Mouse (Mus musculus) midbrain, embryonic 15.5 days (tissue): Measurements from ENCODE around the gene Hmx2. TPM values are rescaled to one million over a fixed set of nuclear protein-coding genes. Genes with fewer than 3 reads are reported as not detected.
A peak's percentile ranks its signal among the peaks of the same experiment; 100 is the strongest.

Experiments used
- ATAC-seq: fragments of 200-750 bp; cut with Nextera tagmentation; replicated peaks from 2 replicates; pipeline ENCODE4 v1.8.0; 2017; ENCODE audit warnings: moderate TSS enrichment
- H3K27ac ChIP-seq: fragments of 300-500 bp; sonication (generic); 2 replicates; pipeline ENCODE4 v1.5.1; 2015; ENCODE audit warnings: mild to moderate bottlenecking, inconsistent platforms
- H3K27me3 ChIP-seq: fragments of 300-500 bp; sonication (generic); replicated peaks from 2 replicates; pipeline ENCODE4 v1.6.1; 2015; ENCODE audit warnings: inconsistent platforms
- H3K36me3 ChIP-seq: fragments of 300-500 bp; sonication (generic); replicated peaks from 2 replicates; pipeline ENCODE4 v1.6.1; 2015; ENCODE audit warnings: inconsistent platforms
- H3K4me1 ChIP-seq: fragments of 300-500 bp; sonication (generic); 2 replicates; pipeline ENCODE4 v1.6.1; 2015; ENCODE audit warnings: inconsistent platforms
- H3K4me2 ChIP-seq: fragments of 300-500 bp; sonication (generic); 2 replicates; pipeline ENCODE4 v1.6.1; 2015; ENCODE audit warnings: inconsistent platforms, mild to moderate bottlenecking, moderate library complexity
- H3K4me3 ChIP-seq: fragments of 300-500 bp; sonication (generic); 2 replicates; pipeline ENCODE4 v1.5.1; 2015; ENCODE audit warnings: mild to moderate bottlenecking, inconsistent platforms
- H3K9ac ChIP-seq: fragments of 300-500 bp; sonication (generic); 2 replicates; pipeline ENCODE4 v1.6.1; 2015; ENCODE audit warnings: mild to moderate bottlenecking, inconsistent platforms
- H3K9me3 ChIP-seq: fragments of 300-500 bp; sonication (generic); 2 replicates; pipeline ENCODE4 v1.6.1; 2016; ENCODE audit warnings: inconsistent platforms
- WGBS: fragments of 180-500 bp; shearing (Covaris S2); methylation state at CpG from one replicate; pipeline ENCODE4 v1.1.7; 2015; ENCODE audit warnings: mixed read lengths; 5-methylcytosine and 5-hydroxymethylcytosine counted together
- polyA plus RNA-seq: library from polyadenylated mRNA; unstranded; fragments of >200 nt; fragmentation: Nextera tagmentation; extraction: Ambion mirVana; gene quantifications from 2 replicates; pipeline ENCODE4 v1.2.1, GENCODE M21; 2015

The Hmx2 gene
- 0.34 and 1.1 TPM in 2 replicates for polyA plus RNA-seq

DNA sequence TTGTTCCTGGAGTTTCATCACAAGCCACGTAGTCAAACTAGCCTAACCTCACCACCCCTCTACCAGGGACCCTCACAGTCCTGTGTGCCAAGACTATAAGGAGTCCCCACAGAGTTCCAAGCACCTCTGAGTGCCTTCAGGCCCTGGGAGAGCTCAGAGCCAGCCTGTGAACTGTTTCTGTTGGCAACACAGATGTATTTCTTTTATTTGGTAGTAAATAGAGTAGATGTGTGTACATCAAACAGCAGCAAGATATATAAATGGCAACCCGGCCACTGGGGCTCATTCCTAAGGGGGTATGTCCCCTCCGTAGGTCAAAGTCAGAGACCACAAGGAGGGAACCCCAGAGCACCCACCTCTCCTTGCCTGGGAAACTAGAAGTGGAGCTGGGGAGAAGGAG is at the start of gene Hmx2:
Gene Hmx2 (plus strand): TSS at position 301 of the 400 bp plus-strand sequence.
- no peak for ATAC-seq
- Histone ChIP-seq H3K4me3 (no peak within 1 kb of the TSS), H3K27me3 (peaks cover 87% of the 10 kb centered on the region), H3K9ac (no peak within 1 kb of the TSS), H3K27ac (no peak within 1 kb of the TSS), H3K9me3 (no peaks in the 10 kb centered on the region), H3K36me3 (no peaks in the 10 kb centered on the region), H3K4me2 (no peak within 1 kb of the TSS), H3K4me1 (peaks cover 3% of the 10 kb centered on the region; the same call in 1 of the 2 replicates)
- 1% methylated on average over 3 of the region's 3 CpGs for WGBS

- Histone ChIP-seq H3K4me2 (no peak overlapping the region), H3K9me3 (no peaks in the 10 kb centered on the region), H3K27me3 (no peaks in the 10 kb centered on the region), H3K4me1 (no peaks in the 10 kb centered on the region), H3K36me3 (no peaks in the 10 kb centered on the region), H3K9ac (no peak overlapping the region), H3K27ac (no peak overlapping the region), H3K4me3 (no peak overlapping the region)
- WGBS = 80% methylated on average over 2 of the region's 2 CpGs
- ATAC-seq = no peak
These were observed 44.8 kb upstream of the Hmx2 start for GRCm38 (mm10) chr7:131503739-131504138.

- H3K4me2 ChIP-seq = no peak overlapping the region
- no peaks in the 10 kb centered on the region for H3K9me3 ChIP-seq
- no peak overlapping the region for H3K4me3 ChIP-seq
- peaks cover 74% of the 10 kb centered on the region for H3K27me3 ChIP-seq
- 0 out of 2 replicates have a peak, but pooled peaks have one; percentile 45 for ATAC-seq
- no peaks in the 10 kb centered on the region for H3K36me3 ChIP-seq
- peaks cover 16% of the 10 kb centered on the region for H3K4me1 ChIP-seq
- no peak overlapping the region for H3K27ac ChIP-seq
- H3K9ac ChIP-seq = no peak overlapping the region
- WGBS = under 1% methylated on average over 7 of the region's 7 CpGs
These were observed 8.6 kb upstream of the Hmx2 start for GRCm38 (mm10) chr7:131539979-131540378.

DNA sequence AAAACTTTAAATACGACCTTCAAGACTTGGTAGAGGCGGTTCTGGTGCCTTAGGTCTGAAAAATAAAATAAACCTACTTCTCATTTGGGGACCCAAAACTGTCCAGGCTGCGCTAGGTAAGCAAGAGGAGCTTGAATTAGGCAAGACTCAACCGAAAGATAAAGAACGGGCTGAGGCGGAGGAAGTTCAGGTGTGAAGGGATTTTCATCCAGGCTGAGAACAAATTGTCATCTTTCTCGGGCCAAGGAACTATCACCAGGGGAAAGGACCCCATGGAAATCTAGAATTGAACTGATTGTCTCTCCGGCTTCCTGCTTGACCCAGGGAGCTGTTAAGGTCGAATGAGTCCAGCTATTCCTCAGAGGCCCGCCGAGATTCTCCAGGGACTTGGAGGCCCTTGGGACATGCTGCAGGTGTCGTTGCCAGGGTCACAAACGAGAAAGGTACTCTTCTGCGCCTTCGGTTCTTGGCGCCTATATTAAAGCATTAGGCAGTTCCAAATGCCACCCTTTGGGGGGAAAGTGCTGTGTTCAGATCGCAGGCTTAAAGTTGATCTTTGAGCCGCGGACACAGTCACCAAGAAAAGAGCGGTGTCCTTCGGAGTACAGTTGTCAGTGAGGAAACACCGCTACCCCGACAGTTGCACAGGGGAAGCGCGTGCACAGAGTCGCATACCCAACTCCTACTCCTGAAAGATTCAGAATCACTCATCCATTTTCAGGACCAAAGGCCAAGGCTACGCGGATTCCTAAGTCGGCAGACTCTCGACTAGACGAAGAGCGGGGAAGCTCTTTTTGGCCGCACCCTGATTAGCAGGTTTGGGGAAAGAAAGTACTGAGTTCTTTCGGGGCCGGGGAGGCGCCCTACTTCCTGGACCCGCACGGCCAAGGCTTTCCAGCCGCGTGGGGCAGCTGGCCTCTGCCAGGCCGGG is 7.1 kb upstream of the Hmx2 start:
- Histone ChIP-seq H3K9ac (no peak overlapping the region), H3K4me3 (peak overlapping the region; percentile 27), H3K27ac (no peak overlapping the region), H3K27me3 (peaks cover 84% of the 10 kb centered on the region), H3K9me3 (no peaks in the 10 kb centered on the region), H3K4me2 (peak overlapping the region; percentile 49), H3K36me3 (no peaks in the 10 kb centered on the region), H3K4me1 (peaks cover 16% of the 10 kb centered on the region)
- 1% methylated on average over 41 of the region's 41 CpGs for WGBS
- ATAC-seq = no peak

DNA sequence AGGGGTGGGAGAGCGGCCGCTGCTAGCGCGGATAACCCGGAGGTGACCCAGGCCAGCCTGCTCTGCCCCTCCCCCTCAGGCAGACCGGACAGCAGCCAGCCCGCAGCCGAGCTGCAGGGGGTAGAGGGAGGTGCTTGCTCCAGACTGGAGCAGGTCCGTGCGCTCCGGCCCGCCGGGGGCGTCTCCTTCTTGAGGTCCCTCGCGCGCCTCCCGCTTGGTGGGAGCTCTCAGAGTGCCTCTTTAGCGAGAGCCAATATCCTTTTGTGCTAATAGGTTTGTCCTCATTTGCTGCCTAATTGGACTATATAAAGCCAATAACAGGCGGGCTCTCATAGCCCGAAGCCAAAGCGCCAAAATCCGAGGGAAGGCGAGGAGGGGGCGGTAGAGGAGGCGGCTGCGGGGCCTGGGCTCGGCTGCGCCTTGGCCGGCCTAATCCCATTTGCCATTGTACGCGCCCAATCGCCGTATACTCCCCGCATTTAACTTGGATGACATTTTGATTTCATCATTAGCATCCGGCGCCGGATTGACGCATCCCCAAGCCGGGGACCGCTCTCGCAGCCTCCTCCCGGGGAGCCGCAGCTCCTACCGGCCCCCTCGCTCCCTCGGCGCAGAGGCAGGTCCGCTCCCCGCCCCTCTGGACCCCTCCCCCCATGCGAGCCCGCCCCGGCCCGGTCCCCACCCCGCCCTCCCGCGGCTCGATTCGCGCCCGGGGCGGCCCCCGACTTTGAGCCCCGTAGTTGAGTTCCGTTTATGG is 6.3 kb upstream of the Hmx2 start, which contains the start of gene Hmx3:
Gene Hmx3 (plus strand): TSS at position 753 of the 757 bp plus-strand sequence.
- peak within 1 kb of the TSS; percentile 27 for H3K4me3 ChIP-seq
- WGBS = under 1% methylated on average over 51 of the region's 65 CpGs
- H3K27me3 ChIP-seq = peaks cover 89% of the 10 kb centered on the region
- H3K36me3 ChIP-seq = no peaks in the 10 kb centered on the region
- peaks cover 16% of the 10 kb centered on the region for H3K4me1 ChIP-seq
- no peak within 1 kb of the TSS for H3K27ac ChIP-seq
- peak within 1 kb of the TSS; percentile 49 for H3K4me2 ChIP-seq
- H3K9ac ChIP-seq = no peak within 1 kb of the TSS
- peak; percentile 42; the same call in 1 of the 2 replicates for ATAC-seq
- no peaks in the 10 kb centered on the region for H3K9me3 ChIP-seq

DNA sequence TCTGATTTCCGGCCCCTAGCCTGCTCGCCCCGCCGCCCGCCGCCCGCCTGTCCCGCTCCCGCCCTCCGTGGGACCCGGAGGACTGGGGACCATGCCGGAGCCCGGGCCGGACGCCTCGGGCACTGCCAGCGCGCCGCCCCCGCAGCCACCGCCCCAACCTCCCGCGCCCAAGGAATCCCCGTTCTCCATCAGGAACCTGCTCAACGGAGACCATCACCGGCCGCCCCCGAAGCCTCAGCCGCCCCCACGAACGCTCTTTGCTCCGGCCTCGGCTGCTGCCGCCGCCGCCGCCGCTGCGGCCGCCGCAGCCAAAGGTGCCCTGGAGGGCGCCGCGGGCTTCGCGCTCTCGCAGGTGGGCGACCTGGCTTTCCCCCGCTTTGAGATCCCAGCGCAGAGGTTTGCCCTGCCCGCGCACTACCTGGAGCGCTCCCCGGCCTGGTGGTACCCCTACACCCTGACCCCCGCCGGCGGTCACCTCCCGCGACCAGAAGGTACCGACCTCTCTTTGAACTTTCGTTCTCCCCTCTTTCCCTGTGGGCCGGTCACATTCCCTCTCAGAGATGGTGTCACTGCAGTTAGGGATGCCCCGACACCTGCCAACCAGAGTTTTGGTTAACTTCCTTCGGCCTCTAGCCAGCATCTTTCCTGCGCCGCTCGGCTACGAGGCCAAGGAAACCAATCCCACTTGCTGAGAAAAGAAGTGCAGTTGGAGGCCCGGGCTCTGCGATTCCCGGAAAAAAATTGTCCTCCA is 5.5 kb upstream of the Hmx2 start:
- H3K9me3 ChIP-seq = no peaks in the 10 kb centered on the region
- no peak overlapping the region for H3K9ac ChIP-seq
- H3K4me2 ChIP-seq = peak overlapping the region; percentile 49
- under 1% methylated on average over 59 of the region's 71 CpGs for WGBS
- peak overlapping the region; percentile 27 for H3K4me3 ChIP-seq
- H3K36me3 ChIP-seq = no peaks in the 10 kb centered on the region
- peaks cover 89% of the 10 kb centered on the region for H3K27me3 ChIP-seq
- H3K27ac ChIP-seq = no peak overlapping the region
- H3K4me1 ChIP-seq = peaks cover 16% of the 10 kb centered on the region
- ATAC-seq = no peak

DNA sequence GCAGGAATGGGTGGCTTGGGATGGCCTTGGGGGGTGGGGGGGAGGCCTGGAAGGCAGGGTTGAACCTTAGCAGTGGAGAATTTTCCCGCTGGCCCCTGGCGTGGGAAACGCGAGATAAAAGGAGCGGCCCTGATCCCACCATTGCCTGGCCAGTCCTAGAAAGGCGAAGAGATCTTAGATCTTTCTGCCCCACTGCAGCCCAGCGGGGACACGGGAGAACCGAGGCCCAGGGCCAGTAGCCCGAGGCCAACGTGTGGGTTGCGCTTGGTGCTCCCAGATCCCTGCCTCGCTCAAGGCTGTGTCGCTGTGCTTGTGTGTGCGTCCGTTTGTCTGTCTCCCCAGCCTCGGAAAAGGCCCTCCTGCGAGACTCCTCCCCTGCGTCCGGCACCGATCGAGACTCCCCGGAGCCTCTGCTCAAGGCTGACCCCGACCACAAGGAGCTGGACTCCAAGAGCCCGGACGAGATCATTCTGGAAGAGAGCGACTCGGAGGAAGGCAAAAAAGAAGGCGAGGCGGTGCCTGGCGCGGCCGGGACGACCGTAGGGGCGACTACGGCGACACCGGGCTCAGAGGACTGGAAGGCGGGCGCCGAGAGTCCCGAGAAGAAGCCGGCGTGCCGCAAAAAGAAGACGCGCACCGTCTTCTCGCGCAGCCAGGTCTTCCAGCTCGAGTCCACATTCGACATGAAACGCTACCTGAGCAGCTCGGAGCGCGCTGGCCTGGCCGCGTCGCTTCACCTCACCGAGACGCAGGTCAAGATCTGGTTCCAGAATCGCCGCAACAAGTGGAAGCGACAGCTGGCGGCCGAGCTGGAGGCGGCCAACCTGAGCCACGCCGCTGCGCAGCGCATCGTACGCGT is 4.7 kb upstream of the Hmx2 start:
- no peak for ATAC-seq
- H3K27ac ChIP-seq = no peak overlapping the region
- H3K4me3 ChIP-seq = peak overlapping the region; percentile 27; the same call in 1 of the 2 replicates
- no peaks in the 10 kb centered on the region for H3K36me3 ChIP-seq
- H3K27me3 ChIP-seq = peaks cover 88% of the 10 kb centered on the region
- WGBS = under 1% methylated on average over 75 of the region's 75 CpGs
- 0 out of 2 replicates have a peak overlapping the region, but pooled peaks have one; percentile 4 for H3K4me2 ChIP-seq
- no peaks in the 10 kb centered on the region for H3K9me3 ChIP-seq
- H3K9ac ChIP-seq = no peak overlapping the region
- peaks cover 16% of the 10 kb centered on the region for H3K4me1 ChIP-seq

GRCm38 (mm10) chr7:131544871-131545270 is 3.7 kb upstream of the Hmx2 start:
- Histone ChIP-seq H3K27me3 (peaks cover 87% of the 10 kb centered on the region), H3K36me3 (no peaks in the 10 kb centered on the region), H3K9me3 (no peaks in the 10 kb centered on the region), H3K27ac (no peak overlapping the region), H3K9ac (no peak overlapping the region), H3K4me3 (no peak overlapping the region), H3K4me2 (no peak overlapping the region), H3K4me1 (peaks cover 16% of the 10 kb centered on the region)
- WGBS = 0% methylated on average over 5 of the region's 5 CpGs
- ATAC-seq = no peak

DNA sequence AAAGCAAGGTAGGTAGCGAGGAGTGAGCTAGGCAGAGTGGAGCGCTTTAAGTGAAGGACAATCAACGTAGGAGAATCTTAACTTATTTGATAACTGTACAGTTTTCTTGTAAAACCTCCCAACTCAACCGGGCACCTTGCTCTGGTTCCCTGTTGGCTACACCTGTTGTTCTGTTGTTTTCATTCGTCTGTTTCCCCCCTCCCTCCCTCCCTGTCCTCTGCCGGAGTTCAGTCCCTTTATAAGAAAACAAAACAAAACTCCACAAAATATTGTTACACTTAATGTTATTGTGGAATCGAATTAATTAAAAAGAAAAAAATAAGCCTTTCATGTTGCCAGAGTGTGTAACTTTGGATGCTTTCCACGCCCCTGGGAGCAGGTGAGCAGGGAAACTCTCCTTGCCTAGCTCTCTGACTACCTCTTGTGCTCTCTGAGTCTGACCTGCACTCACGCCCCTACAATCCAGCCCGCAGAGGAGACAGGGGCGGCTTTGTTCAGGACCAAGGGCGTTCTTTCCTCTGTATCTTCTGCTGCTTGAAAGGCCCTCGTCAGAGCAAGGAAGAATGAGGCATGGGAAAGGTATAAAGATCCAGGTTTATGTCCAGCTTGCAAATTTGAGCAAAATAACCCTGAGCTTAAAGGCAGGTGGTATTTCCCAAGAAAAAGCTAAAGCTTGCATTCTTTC is 2.7 kb upstream of the Hmx2 start:
- no peak overlapping the region for H3K4me3 ChIP-seq
- ATAC-seq = no peak
- under 1% methylated on average over 13 of the region's 13 CpGs for WGBS
- no peaks in the 10 kb centered on the region for H3K9me3 ChIP-seq
- no peak overlapping the region for H3K9ac ChIP-seq
- H3K4me1 ChIP-seq = peaks cover 16% of the 10 kb centered on the region
- H3K4me2 ChIP-seq = no peak overlapping the region
- H3K27me3 ChIP-seq = peaks cover 88% of the 10 kb centered on the region
- no peak overlapping the region for H3K27ac ChIP-seq
- H3K36me3 ChIP-seq = no peaks in the 10 kb centered on the region

- ATAC-seq = no peak
- Histone ChIP-seq H3K36me3 (no peaks in the 10 kb centered on the region), H3K9ac (no peak overlapping the region), H3K27ac (no peak overlapping the region), H3K27me3 (peaks cover 88% of the 10 kb centered on the region), H3K4me3 (no peak overlapping the region), H3K4me2 (no peak overlapping the region), H3K4me1 (peaks cover 16% of the 10 kb centered on the region), H3K9me3 (no peaks in the 10 kb centered on the region)
- WGBS = 2% methylated on average over 2 of the region's 2 CpGs
These were observed 2.1 kb upstream of the Hmx2 start for GRCm38 (mm10) chr7:131546423-131546822.

- no peak for ATAC-seq
- WGBS = 1% methylated on average over 5 of the region's 5 CpGs
- Histone ChIP-seq H3K9ac (no peak overlapping the region), H3K4me1 (peaks cover 11% of the 10 kb centered on the region), H3K36me3 (no peaks in the 10 kb centered on the region), H3K27ac (no peak overlapping the region), H3K4me3 (no peak overlapping the region), H3K9me3 (no peaks in the 10 kb centered on the region), H3K27me3 (peaks cover 87% of the 10 kb centered on the region), H3K4me2 (no peak overlapping the region)
These were observed 1.1 kb upstream of the Hmx2 start for GRCm38 (mm10) chr7:131547481-131547880.
